Mouse (Mus musculus) spleen, adult 12 weeks (tissue): ENCODE measurements around the gene Gbf1.

ENCODE experiments used
- DNase-seq: peaks from one replicate; pipeline ENCODE4 v3.0.0; 2022; ENCODE audit warnings: low spot score

The Gbf1 gene

DNA sequence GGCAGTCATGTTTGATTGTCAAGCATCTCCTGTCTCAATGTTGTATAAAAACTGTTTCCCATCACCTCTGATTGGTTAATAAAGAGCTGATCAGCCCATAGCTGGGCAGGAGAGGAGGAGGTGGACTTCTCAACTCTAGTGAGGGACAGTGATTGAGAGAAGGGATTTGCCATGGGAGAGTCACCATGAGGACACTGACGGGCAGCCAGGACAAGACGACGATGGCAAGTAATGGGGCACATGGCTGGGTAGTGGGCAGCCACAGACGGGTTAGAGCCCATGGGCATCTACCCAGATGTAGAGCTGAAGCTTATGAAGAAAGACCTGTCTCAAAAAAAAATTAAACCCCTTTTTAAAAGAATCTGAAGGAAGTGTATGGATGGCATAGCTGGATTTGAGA, 150.2 kb downstream of the Gbf1 start:
- no peak for DNase-seq

GRCm38 (mm10) chr19:46303251-46304215, 151.2 kb downstream of the Gbf1 start:
- no peak for DNase-seq

GRCm38 (mm10) chr19:46304216-46304841, 152.0 kb downstream of the Gbf1 start, which contains the start of gene Nfkb2:
Gene Nfkb2 (plus strand): TSS chr19:46304320.
- peak; percentile 88 for DNase-seq

DNA sequence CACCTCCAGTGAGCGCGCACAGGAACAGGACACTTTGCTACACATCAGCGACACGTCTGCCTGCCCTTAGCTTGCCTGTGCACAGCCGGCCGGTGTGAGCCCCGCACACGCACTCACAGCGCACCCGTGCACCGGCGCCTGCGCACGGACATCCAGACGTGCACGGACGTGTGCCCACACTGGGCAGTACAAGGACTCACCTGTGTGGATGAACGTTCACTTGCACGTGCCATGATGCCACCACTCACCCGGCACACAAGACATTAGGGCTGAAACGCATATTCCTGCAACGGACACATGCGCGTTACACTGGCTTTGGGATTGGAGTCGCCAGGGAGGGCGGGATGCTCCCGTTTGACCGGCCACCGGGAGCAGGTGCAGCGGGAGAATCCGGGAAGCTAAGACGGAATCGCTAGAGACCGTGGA, 152.6 kb downstream of the Gbf1 start:
- no peak for DNase-seq

- DNase-seq, result peak; percentile 89
Measured at GRCm38 (mm10) chr19:46305432-46306267, 153.3 kb downstream of the Gbf1 start.

GRCm38 (mm10) chr19:46306268-46306610, 153.9 kb downstream of the Gbf1 start:
- no peak for DNase-seq

GRCm38 (mm10) chr19:46306751-46307289, 154.5 kb downstream of the Gbf1 start:
- no peak for DNase-seq

GRCm38 (mm10) chr19:46307781-46308180, 155.5 kb downstream of the Gbf1 start:
- DNase-seq, result no peak

GRCm38 (mm10) chr19:46308303-46308702, 156.0 kb downstream of the Gbf1 start:
- DNase-seq, result no peak

GRCm38 (mm10) chr19:46308706-46309435, 156.6 kb downstream of the Gbf1 start:
- peak; percentile 70 for DNase-seq

GRCm38 (mm10) chr19:46309651-46310305, 157.5 kb downstream of the Gbf1 start:
- DNase-seq, result no peak

DNA sequence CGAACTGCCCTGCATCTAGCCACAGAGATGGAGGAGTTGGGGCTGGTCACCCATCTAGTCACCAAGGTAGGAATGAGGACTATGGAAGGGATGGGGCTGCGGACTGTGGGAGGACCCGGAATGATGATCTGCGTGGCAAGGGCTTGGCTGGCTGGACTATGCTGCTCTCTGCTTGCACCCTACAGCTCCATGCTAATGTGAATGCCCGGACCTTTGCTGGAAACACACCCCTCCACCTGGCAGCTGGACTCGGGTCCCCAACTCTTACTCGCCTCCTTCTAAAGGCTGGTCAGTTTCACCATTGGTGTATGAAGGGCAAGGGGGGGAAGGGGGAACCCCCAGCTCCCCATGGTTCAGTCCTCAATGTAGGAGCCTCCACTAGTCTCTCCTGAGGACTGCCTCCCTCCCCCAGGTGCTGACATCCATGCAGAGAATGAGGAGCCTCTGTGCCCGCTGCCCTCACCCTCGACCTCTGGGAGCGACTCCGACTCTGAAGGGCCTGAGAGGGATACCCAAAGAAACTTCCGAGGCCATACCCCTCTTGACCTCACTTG, 158.1 kb downstream of the Gbf1 start:
- DNase-seq, result no peak

GRCm38 (mm10) chr19:46311341-46311740, 159.0 kb downstream of the Gbf1 start:
- DNase-seq, result no peak

DNA sequence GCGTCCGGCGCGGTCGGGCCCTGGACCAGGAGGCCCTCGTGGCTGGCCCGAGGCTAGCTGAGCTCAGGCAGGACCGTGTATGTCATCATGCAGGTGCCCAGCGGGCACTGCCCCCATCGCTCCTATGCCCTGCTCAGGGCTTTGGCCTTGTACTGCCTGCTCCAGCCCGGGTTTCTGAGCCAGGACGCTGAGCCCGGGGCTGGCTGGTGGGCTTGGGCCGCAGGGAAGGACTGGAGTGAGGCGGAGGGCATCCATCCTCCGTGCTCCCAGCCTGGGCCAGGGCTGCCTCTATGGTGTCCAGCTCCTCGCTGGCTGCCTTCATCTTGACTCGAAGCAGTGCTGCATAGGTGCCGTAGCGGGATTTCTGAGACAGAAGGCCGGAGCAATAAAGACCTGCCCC, 160.3 kb downstream of the Gbf1 start:
- no peak for DNase-seq

DNA sequence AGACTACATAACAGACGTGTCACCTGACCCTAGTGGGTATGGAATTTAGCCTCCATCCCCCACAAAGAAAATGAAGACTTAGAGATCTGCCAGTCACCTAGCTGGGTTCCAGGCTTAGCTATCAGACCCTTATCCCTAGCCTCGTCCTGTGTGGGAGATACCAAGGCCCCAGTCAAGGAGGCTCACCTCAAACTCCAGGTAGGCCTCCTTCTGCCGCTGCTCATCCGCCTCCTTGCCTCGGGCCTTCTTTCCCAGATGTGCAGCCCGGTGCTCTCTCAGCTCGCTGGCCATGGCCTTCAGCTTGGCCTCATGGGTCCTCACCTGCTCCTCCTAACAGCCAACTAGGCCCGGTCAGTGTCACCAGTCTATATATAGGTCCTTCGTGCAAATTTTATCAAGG, 160.8 kb downstream of the Gbf1 start:
- DNase-seq, result no peak

GRCm38 (mm10) chr19:46313591-46313990, 161.3 kb downstream of the Gbf1 start:
- no peak for DNase-seq

- no peak for DNase-seq
Measured at GRCm38 (mm10) chr19:46314151-46314601, 161.9 kb downstream of the Gbf1 start.

DNA sequence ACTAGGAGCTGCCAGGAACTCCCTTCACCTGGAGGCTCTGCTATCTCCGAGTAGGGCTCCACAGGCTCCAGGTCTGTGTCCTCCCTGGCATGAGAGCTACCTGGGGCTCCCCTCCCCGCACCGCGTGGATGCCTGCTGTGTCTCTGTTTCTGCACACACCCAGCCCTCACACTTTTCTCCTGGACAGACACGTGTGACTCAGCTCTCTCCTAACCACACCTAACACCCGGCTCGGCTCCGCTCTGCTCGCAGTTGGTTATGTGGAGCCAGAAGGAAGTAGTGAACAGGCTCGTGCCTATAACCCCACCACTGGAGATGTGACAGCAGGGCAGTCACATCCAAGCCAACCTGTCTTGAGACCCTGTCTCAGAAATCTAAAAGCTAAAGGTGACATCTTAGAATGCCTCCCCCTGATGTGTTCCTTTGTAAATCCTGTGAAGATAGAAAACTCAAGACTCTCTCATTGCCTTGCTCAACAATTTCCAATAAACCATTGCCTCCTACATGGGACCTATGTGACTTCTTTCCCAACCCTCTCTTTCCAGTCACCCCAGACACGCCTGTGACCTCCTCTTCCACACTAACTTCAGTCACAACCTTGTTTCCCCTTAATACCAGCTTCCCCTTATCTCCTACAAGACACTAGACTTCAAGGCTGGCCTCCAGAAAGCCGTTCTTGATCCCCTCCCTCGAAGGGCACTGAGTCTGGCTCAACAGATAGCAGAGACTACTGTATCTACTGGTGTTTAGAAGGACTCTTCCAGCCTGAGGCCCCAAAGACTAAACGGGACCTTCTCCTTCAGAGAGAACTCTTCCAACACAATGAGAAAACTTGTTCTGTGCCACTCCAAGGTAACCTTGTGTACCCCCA, 162.8 kb downstream of the Gbf1 start:
- peak; percentile 42 for DNase-seq
